Mouse (Mus musculus) erythroblast, adult 5-6 weeks (primary cell): Measurements from ENCODE around the gene Gm49405. TPM values are rescaled to one million over a fixed set of nuclear protein-coding genes. Genes with fewer than 3 reads are reported as not detected.
A peak's percentile ranks its signal among the peaks of the same experiment; 100 is the strongest.

Source experiments
- ATAC-seq: replicated peaks from 2 replicates; pipeline ENCODE4 v1.8.0; 2016; ENCODE audit warnings: moderate number of reproducible peaks, mild to moderate bottlenecking, moderate TSS enrichment, inconsistent platforms; ENCODE audit not compliant: poor library complexity, low FRiP score, severe bottlenecking
- total RNA-seq, 2 experiments: library from RNA; stranded (forward) in 1 of 2; stranded (reverse) in 1 of 2; fragments of 150-400 nt in 1 of 2; fragments of 200-764, 138-1000 nt in 1 of 2; gene quantifications; 2 replicates each; pipeline versions ENCODE4 v1.2.3 to v1.2.4; 2015 to 2017; ENCODE audit warnings: low replicate concordance in 2 of 2

The Gm49405 gene
- total RNA-seq, 2 experiments from 2014 or later, result 0.58 TPM; not detected in 1

DNA sequence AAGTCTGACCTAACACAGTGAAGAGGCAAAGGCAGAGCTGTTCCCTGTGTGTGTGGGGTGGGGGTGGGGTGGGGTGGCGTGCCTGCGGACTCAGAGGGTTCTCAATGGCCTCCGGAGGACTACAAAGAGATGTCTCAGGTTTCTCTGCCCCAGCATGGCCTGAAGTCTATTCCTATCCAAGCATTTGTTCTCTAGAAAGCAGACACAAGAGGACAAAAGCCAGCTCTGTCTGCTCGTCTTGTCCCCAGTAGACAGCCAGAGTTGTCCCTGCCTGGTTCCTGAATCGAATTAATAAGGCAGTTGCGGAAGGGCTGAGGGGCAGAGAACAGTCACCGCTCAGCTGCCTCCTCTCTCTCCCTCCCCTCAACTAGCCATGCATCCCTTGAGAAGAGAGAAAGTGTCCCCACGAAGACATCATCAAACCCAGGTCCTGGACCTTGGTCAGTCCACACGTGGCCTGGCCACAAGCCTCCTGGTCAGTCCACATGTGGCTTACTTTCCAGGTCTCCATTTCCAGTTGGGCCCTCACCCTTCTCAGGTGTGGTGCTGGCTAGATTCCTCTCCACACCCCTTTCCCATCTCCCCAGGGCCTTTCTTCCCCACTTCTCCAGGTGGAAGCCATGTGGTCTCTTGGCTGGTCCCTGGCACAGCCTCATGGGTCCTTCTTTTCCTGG lies 16.8 kb upstream of the Gm49405 start:
- ATAC-seq, result no peak

DNA sequence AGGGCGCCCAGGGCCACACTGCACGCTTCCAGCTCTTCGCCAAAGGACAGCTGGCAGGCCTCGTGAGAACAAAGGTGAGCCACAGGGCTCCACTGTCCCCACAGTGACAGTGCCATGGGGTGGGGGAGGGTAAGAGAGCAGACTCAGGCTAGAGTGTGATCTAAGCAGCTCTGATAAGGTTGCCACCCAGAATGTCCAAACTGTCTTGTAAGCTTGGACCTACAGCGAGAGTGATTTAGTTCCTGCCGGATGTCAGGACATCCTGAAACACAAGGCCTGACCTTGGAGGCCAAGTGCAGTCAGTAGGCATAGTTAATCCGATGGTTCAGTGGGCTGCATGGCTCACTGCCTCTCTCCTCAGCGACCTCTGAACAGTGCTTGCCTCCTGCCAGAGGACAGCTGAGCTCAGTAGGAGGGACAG lies 15.2 kb upstream of the Gm49405 start:
- no peak for ATAC-seq

DNA sequence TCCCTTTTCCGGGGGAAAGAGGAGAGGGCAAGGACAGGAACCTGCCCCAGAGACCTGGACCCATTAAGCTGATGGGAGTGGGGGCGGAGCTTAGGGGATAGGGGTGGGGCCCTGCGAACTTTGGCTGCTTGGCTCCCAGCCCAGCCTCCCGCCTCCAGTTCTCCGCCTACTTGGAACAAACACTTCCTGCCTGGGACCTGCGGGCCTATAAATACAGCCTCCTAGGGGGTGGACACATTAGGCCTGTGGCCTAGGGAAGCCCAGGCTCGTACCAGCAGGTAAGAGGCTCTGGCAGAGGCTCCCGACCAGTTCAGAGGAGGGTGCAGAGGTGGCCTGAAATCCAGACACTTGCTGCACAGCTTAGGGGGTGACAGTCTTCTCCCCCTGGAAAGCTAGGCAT lies 14.1 kb upstream of the Gm49405 start, which contains the start of gene Acy3:
TSS of gene Acy3 (plus strand) at position 237 of the 400 bp plus-strand sequence.
- ATAC-seq, result no peak

DNA sequence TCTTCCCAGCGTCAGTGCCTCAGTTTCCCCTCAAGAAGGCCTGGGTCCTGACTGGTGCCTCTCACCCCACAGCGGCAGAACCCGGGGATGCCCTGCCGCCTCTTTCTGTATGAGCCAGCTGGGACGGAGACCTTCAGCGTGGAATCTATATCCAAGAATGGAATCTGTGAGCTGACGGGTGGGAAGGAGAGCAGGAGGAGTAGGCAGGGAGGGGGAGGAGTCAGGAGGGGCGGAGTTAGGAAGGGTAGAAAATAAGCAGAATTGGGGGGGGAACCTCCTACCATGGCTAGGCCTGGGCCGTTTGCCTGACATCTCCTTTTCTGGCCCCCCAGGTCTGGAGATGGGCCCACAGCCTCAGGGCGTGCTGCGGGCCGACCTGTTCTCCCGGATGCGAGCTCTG lies 12.4 kb upstream of the Gm49405 start:
- no peak for ATAC-seq

DNA sequence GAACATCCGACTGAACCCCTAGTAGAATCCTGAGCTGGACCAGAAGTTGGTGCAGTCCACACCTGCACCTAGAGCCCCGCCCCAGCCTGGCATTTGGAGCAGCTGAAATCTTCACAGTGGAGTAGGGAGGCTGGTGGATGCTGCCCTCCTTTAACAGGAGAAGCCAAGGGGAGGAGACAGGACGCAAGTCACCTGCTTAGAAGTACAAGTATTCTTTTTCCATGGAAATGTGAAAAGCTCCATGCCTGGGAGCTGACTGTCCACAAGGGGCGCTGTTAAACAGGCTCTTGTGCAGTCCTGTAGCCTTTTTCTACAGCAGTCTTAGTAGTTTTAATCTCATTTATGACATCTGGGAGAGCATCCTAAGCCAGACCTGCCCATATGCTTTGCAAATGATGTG lies 11.7 kb upstream of the Gm49405 start:
- ATAC-seq, result 0 out of 2 replicates have a peak, but pooled peaks have one; percentile 42

DNA sequence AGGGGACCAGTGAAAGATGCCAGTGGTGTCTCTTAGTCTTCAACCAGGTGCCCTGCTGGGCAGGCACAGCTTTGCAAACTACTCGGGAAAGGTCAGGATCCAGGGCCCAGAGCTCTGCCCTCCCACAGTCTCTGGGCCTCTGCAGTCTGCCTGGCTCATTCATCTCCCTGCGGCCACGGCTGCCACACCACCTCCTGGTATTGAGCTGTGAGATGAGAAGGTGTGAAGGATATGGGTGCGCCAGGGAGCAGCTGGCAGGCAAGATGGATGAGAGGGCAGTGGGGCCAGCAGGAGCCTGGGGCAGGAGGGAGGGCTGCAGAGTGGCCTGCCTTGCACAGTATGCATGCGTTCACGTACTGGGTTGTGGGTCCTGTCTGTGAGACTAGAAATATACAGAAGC lies 9.6 kb upstream of the Gm49405 start:
- ATAC-seq, result no peak

DNA sequence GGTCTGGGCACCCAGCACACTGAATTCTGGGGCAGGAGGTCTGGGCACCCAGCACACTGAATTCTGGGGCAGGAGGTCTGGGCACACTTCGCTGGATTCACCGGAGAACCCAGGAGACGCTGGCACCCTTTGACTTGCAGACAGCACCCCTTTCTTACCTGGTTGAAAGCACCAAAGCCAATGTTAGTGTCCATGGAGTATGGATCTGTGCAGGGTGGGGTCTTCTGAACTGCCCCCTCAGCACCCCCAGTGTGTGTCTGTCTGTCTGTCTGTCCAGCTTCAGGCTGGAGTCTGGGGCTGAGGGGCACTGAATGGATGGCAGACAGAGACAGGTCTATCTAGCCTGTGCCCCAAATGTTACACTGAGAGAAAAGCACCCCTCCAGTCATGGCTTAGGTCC lies 8.9 kb upstream of the Gm49405 start:
- ATAC-seq, result no peak

DNA sequence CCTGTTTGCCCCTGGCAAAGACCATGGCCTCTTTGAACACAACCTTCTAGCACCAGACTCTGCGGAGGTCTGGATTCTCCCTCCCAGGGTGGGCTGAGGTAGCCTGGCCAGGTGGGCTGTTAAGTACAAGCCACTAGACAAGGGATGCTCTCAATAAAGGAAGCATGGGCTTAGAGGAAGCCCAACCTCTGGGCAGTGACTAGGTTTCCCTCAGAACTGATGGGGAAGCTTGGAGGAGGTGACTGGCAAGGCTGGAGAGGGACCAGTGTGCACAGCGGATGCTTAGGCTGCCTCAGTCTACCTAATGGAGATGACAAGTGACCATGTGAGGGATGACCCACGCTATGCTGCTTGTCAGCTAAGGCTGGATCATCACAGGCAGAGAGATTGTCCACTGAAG lies 8.5 kb upstream of the Gm49405 start:
- ATAC-seq, result no peak

DNA sequence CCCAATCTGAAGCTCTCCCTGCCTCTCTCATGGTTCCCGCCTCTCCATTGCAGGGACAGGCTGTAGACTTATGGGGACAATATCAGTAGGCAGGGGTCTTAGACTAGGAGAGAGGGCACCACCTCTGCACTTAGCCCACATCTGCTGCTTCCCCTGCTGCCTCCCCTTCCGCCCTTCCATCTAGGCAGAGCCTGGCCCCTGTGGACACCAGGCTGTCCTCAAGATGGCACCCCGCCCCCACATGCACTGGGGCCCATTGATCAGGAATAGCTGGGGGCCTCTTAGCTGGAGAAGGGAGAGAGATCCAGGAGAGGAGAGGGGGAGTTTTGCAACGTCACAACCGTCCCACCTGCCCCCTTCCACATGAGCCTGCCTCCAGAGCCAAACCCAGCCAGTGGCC lies 8.0 kb upstream of the Gm49405 start, which contains the start of gene Tbx10:
TSS of gene Tbx10 (plus strand) at position 337 of the 400 bp plus-strand sequence.
- ATAC-seq, result no peak

DNA sequence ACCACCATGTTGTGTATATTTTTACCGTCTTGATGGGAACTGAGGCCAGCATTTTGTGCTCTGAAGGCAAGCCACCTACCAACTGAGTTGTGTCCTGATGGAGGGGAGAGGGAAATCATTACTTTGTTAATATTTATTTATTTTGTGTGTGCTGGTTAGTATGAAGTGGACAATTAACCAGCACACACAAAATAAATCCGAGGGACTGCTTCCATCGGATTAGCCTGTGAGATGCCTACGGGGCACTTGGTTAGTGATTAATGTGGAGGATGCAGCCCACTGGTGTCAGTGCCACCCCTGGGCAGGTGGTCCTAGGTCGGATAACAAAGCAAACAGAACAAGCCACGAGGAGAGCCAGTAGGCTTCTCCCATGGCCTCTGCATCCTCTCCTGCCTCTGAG lies 5.5 kb upstream of the Gm49405 start:
- ATAC-seq, result no peak

DNA sequence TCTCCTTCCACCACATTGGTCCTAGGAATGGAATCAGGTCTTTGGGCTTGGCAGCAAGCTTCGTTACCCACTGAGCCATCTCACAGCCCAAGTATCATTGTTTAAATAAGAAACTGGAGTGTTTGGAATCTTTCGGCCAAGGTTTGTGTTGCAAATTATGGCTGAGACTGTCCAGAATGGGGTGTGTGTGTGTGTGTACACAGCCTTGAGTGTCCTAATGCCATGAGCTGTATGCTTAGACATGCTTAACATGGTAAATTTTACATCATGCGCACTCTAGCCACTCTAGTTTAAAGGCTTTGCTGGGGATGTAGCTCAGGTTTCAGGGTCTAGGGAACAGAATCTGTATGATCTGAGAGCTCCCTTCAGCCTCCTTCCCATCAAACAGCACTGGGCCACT lies 4.9 kb upstream of the Gm49405 start:
- ATAC-seq, result no peak

DNA sequence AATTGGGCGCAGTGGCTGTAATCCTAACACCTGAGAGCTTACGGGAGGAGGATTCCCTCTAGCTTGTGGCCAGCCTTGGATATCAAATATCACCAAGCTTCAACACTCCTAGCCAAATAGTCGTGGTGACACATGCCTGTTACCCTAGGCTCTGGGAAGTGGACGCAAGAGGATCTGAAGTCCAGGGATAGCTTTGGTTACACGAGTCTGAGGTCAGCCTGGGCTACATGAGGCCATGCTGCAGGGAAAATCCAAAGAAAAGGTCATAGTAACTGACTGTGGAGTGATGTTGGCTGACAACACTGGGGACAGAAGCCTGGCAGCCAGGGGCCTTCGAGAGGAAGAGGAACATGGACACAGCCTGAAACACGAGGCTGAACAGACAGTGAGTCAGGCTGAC lies 4.3 kb upstream of the Gm49405 start:
- no peak for ATAC-seq

DNA sequence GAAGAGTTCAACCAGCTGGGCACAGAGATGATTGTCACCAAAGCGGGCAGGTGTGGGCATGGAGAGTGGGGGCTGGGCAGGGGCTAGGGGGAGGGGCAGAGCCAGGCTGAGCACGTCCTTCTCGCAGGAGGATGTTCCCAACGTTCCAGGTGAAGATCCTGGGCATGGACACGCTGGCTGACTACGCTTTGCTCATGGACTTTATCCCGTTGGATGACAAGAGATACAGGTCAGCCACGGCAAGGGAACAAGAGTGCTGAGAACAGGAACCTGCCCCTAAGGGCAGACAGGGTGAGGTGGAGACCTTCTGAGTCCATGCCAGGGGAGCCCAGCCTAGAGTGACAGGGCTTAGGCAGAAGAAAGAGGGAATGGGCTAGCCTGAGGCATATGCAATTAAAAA lies 3.7 kb upstream of the Gm49405 start:
- no peak for ATAC-seq

DNA sequence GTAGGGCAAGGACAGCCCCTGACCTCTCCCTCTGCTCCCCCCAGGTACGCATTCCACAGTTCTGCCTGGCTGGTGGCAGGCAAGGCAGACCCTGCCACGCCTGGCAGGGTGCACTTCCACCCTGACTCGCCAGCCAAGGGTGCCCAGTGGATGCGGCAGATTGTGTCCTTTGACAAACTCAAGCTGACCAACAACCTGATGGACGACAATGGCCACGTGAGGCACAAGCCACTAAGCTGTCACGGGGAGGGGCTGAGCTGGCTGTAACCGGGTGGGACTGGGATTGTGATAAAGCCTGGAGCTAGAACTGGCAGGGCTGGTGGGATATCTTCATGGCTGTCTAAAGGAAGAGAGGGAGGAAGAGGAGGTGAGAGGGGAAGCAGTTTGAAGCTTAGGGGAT lies 3.2 kb upstream of the Gm49405 start:
- ATAC-seq, result no peak

DNA sequence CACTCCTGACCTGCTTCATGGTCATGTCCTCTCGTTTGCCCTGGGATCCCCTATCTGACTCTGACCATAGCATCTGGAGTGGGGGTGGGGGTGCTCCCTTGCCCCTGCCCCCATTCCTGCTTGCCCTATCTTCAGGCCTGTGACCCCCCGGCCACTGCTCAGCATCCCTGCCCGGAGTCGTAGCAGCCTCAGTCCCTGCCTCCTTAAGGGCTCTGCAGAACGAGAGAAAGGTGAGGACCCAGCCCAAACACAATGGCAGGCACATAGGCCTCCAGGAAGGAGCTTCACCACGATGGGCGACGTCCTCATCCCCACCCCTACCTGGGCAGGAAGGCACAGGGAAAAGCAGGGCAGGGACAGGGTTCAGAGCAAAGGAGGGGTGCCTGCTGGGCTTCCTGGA lies 2.1 kb upstream of the Gm49405 start:
- no peak for ATAC-seq

DNA sequence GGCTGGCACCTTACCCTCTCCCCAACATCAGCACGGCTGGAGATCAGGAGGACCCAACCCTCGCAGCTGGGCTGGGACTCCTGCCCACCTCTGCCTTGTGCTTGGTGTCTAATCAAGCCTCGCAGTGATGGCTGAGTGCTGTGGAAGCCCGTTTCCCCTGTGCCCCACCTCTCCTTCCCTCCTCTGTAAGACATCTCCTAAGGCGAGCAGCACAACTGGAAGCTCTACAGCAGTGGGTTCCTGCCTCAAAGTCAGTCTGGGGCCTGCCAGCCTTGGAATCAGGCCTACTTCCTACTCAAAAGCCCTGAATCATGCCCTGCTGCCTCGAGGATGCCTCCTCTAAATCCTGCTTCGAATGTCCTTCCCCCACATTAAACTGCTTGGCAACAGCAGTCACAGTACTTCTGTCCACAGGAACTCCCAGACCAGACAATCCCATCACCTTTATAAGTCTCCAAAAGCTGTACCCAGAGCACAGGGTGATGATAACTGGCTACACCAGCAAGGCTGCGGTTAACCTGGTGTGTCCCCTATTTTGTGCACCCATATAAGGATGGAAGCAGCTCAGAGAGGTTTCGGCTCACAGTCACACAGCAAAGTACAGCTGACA lies 1.2 kb upstream of the Gm49405 start:
- no peak for ATAC-seq

DNA sequence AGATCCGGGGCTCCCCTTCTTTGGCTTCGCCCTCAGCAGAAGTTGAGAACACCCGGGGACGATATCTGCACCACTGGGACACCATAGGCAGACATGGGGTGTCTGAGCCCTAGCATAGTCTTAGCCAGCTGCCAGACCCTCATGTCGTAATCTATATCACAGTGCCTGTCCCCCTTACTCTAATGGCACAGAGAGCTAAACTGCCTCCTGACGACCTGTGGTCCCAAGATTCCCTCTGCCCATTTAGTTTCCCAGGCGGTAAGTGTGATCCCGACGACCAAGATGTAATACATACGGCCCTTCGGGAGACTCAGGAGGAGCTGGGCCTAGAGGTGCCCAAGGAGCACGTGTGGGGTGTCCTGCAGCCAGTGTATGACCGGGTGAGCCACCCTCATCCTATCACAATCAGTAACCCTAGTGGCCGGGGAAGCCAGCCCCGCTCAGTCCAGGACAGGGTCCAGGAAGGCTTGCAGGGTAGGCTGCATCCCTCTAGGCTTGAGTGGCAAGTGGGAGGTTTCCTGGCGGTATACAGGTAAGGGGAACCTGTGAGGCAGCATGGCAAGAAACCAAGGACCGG lies 611 bp downstream of the Gm49405 start:
- ATAC-seq, result no peak

DNA sequence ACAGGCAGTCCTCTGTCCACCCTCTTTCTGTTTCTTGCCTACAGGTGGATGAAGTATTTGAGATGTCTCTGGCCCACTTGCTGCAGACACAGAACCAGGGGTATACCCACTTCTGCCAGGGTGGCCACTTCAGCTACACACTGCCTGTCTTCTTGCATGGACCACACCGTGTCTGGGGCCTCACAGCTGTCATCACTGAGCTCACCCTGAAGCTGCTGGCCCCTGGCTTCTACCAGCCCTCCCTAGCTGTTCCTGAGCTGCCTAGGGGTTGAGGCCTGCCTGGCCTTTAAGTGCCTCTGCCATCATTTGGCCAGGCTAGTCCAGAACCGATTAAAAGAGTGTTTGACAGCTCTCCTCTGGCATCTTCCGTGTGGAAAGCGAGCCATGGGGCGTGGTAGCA lies 1.3 kb downstream of the Gm49405 start:
- ATAC-seq, result no peak

DNA sequence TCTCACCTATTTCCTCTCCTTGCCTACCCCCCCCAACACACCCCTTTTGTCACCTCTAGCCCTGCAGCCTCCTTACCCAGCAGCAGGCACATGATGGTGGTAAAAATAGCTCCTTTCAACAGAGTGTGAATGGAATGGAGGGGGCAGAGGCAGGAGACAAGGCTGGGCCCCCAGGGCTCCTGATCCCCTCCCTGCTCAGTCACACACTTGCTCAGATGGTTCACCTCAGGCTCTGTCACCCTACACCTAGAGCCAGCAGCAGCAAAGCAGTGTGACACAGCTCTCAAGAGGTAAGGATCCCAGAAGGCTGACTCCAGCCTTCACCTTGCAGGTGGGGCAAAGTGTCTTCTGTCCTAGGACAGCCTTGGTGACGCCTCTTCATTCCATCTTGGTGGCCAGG lies 2.7 kb downstream of the Gm49405 start, which contains the start of gene Doc2g:
TSS of gene Doc2g (plus strand) at position 202 of the 400 bp plus-strand sequence.
- ATAC-seq, result no peak

DNA sequence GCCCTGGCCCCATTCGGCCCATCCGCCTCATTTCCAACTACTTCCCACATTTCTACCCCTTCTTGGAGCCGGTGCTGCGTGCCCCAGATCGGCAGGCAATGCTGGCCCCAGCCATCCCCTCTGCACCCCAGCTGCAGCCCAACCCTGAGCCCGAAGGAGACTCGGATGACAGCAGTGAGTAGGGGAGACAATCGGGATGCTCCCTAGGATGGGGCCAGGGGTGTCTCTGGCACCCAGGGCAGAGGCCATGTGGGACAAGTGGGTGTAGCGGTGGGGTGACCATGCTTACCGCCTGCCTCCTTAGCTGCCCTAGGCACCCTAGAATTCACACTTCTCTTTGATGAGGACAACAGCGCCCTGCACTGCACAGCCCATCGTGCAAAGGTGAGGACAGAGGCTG lies 3.2 kb downstream of the Gm49405 start:
- no peak for ATAC-seq

DNA sequence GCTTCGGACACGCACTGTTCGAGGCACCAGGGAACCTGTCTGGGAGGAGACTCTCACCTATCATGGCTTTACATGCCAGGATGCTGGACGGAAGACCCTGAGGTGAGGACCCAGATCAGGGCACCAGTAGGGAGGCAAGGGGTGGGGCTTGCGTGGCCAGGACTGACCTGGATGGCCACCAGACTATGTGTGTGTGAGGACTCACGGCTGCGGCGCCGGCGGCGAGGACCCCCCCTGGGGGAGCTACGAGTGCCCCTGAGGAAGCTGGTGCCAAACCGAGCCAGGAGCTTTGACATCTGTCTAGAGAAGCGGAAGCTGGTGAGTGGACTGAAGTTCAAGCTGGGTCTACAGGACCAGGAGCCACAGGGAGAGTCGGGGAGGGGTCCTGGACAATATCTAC lies 3.9 kb downstream of the Gm49405 start:
- no peak for ATAC-seq
